Mouse (Mus musculus) kidney, embryonic 14.5 days (tissue): ENCODE measurements around the gene Wipf1. TPM values are rescaled to one million over a fixed set of nuclear protein-coding genes. Genes with fewer than 3 reads are reported as not detected.
"Not testable (repeated sequence)": the region's sequence is repeated elsewhere in the genome, so short reads cannot be mapped to it uniquely, and the experiment has no call there.

Source experiments
- ATAC-seq: fragments of 200-750 bp; cut with Nextera tagmentation; 2 replicates; pipeline ENCODE4 v1.8.0; 2017; ENCODE audit warnings: moderate number of reproducible peaks, mild to moderate bottlenecking, moderate TSS enrichment, moderate library complexity; ENCODE audit not compliant: low FRiP score, low TSS enrichment
- H3K27ac ChIP-seq: fragments of 300-500 bp; sonication (generic); 2 replicates; pipeline ENCODE4 v1.5.1; 2014; ENCODE audit warnings: low read depth, mild to moderate bottlenecking, low read length, moderate library complexity, mixed read lengths
- H3K27me3 ChIP-seq: fragments of 300-500 bp; sonication (generic); 2 replicates; pipeline ENCODE4 v1.6.1; 2014; ENCODE audit warnings: mild to moderate bottlenecking, low read length; ENCODE audit not compliant: control insufficient read depth, insufficient read depth
- H3K36me3 ChIP-seq: fragments of 300-500 bp; sonication (generic); 2 replicates; pipeline ENCODE4 v1.6.1; 2014; ENCODE audit warnings: low read length, mixed read lengths; ENCODE audit not compliant: control insufficient read depth, insufficient read depth
- H3K4me1 ChIP-seq: fragments of 300-500 bp; sonication (generic); 2 replicates; pipeline ENCODE4 v1.6.1; 2014; ENCODE audit warnings: low read length, mixed read lengths; ENCODE audit not compliant: control insufficient read depth, insufficient read depth
- H3K4me2 ChIP-seq: fragments of 300-500 bp; sonication (generic); replicated peaks from 2 replicates; pipeline ENCODE4 v1.6.1; 2014; ENCODE audit warnings: low read depth, mild to moderate bottlenecking, low read length
- H3K4me3 ChIP-seq: fragments of 300-500 bp; sonication (generic); 2 replicates; pipeline ENCODE4 v1.5.1; 2014; ENCODE audit warnings: mild to moderate bottlenecking, low read length
- H3K9ac ChIP-seq: fragments of 300-500 bp; sonication (generic); 2 replicates; pipeline ENCODE4 v1.6.1; 2014; ENCODE audit warnings: low read depth, mild to moderate bottlenecking, low read length, moderate library complexity
- H3K9me3 ChIP-seq: fragments of 300-500 bp; sonication (generic); 2 replicates; pipeline ENCODE4 v1.6.1; 2016; ENCODE audit warnings: low read length; ENCODE audit not compliant: control insufficient read depth
- WGBS: fragments of 180-500 bp; shearing (Covaris S2); extraction: QIAGEN DNeasy Blood & Tissue Kit; methylation state at CpG from one replicate; pipeline ENCODE4 v1.1.7; 2014; 5-methylcytosine and 5-hydroxymethylcytosine counted together
- polyA plus RNA-seq: library from polyadenylated mRNA; unstranded; fragments of >200 nt; fragmentation: Nextera tagmentation; extraction: Ambion mirVana; gene quantifications from 2 replicates; pipeline ENCODE4 v1.2.1, GENCODE M21; 2014

Wipf1 gene
- polyA plus RNA-seq, 1 experiment from 2014 or later: 12.9 TPM

- not testable (repeated sequence) for ATAC-seq, H3K27ac ChIP-seq, H3K36me3 ChIP-seq, H3K9ac ChIP-seq, H3K4me3 ChIP-seq, H3K4me2 ChIP-seq, H3K9me3 ChIP-seq, H3K27me3 ChIP-seq
- peaks cover 11% of the 10 kb centered on the region for H3K4me1 ChIP-seq
- WGBS: 90% methylated on average over 4 of the region's 4 CpGs
Measured at GRCm38 (mm10) chr2:73506337-73506736, 23.2 kb downstream of the Wipf1 start.

DNA sequence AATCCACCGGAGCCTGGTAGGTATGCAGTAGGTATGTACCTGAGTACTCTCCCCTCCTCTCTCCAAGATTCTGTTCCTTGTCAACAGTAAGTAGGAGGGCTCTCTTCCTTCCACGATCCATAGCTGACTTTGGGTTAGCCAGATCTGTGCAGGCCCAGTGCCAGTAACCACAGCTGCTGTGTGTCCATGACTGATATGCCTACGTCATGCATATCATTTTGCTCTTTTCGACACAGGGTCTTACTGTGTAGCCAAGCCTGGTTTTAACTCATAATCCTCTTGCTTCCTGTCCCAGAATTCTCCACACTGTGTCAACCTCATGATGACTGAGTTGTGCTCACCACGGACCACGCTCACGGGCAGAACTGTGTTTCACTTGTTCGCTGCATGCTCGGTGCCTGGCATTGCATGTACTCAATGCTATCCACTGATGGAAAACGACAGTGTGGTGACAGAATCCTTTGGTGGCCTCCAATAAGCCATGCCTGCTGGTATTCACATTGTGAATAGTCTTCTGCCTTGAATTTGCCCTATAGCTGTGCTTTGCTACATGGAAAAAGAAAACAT is 26.6 kb downstream of the Wipf1 start:
- no peak for ATAC-seq
- H3K9me3 ChIP-seq: no peaks in the 10 kb centered on the region
- 89% methylated on average over 10 of the region's 10 CpGs for WGBS

DNA sequence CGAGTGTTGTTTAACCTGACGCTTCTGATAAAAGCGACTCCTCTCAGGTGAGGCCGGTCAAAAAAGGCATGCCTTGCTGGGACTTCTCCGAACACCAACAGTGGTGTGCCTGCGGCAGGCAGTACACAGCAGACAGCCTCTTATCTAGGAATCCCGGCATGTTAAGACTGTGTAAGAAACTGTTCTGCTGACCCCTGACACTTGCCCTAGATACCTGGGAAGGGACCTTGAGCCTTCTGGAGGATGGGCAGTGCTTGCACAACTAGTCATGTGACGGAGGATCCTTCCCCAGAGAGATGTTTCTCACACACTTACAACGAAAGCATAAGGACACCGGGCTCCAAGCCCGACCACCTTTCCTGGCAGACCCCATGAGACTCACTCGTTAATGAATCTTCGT is 28.7 kb downstream of the Wipf1 start:
- no peak for ATAC-seq
- no peak overlapping the region for H3K9ac ChIP-seq
- H3K4me2 ChIP-seq: no peak overlapping the region
- no peak overlapping the region for H3K4me3 ChIP-seq
- H3K27ac ChIP-seq: no peak overlapping the region
- H3K27me3 ChIP-seq: no peaks in the 10 kb centered on the region
- H3K36me3 ChIP-seq: no peaks in the 10 kb centered on the region; the same call in 1 of the 2 replicates
- H3K9me3 ChIP-seq: no peaks in the 10 kb centered on the region
- peaks cover 4% of the 10 kb centered on the region; the same call in 1 of the 2 replicates for H3K4me1 ChIP-seq
- WGBS: 86% methylated on average over 13 of the region's 13 CpGs

More for the DNA sequence above, 26.6 kb downstream of the Wipf1 start:
- H3K4me1 ChIP-seq: no peaks in the 10 kb centered on the region
- no peak overlapping the region for H3K9ac ChIP-seq
- no peaks in the 10 kb centered on the region; the same call in 1 of the 2 replicates for H3K36me3 ChIP-seq
- no peak overlapping the region for H3K27ac ChIP-seq
- no peaks in the 10 kb centered on the region for H3K27me3 ChIP-seq
- H3K4me3 ChIP-seq: no peak overlapping the region
- H3K4me2 ChIP-seq: no peak overlapping the region

GRCm38 (mm10) chr2:73498322-73498721 is 31.2 kb downstream of the Wipf1 start:
- no peak for ATAC-seq
- Histone ChIP-seq H3K9ac (no peak overlapping the region), H3K4me2 (no peak overlapping the region), H3K36me3 (no peaks in the 10 kb centered on the region; the same call in 1 of the 2 replicates), H3K4me3 (no peak overlapping the region), H3K27me3 (no peaks in the 10 kb centered on the region), H3K9me3 (no peaks in the 10 kb centered on the region), H3K27ac (no peak overlapping the region), H3K4me1 (peaks cover 13% of the 10 kb centered on the region; the same call in 1 of the 2 replicates)

GRCm38 (mm10) chr2:73497572-73497971 is 32.0 kb downstream of the Wipf1 start:
- no peak for ATAC-seq

DNA sequence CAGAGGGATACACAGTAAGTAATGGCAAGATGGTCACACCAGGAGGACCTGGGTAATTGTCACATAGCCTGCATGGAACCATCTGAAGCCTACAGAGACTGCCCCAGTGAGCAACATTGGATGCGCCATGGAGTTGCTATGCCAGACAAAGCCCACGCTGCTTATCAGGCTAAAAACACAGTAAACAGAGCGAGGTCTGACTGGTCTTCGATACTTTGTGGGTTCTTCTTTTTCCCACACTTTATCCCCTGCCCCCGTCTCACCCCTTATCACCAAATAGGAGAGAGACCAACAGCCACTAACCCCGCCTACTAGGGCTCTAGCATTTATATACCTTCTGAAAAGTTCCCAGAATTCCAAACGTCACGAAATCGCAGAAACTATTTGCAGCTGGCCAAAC is 32.6 kb downstream of the Wipf1 start:
- H3K27me3 ChIP-seq: no peaks in the 10 kb centered on the region
- H3K27ac ChIP-seq: no peak overlapping the region
- 89% methylated on average over 9 of the region's 9 CpGs for WGBS
- peaks cover 13% of the 10 kb centered on the region; the same call in 1 of the 2 replicates for H3K4me1 ChIP-seq
- no peaks in the 10 kb centered on the region; the same call in 1 of the 2 replicates for H3K36me3 ChIP-seq
- no peak overlapping the region for H3K9ac ChIP-seq
- no peak for ATAC-seq
- no peak overlapping the region for H3K4me2 ChIP-seq
- H3K9me3 ChIP-seq: no peaks in the 10 kb centered on the region
- H3K4me3 ChIP-seq: no peak overlapping the region

More at GRCm38 (mm10) chr2:73497572-73497971, 32.0 kb downstream of the Wipf1 start:
- Histone ChIP-seq H3K4me1 (peaks cover 13% of the 10 kb centered on the region; the same call in 1 of the 2 replicates), H3K9ac (no peak overlapping the region), H3K36me3 (no peaks in the 10 kb centered on the region; the same call in 1 of the 2 replicates), H3K27me3 (no peaks in the 10 kb centered on the region), H3K9me3 (no peaks in the 10 kb centered on the region), H3K27ac (no peak overlapping the region), H3K4me3 (no peak overlapping the region), H3K4me2 (no peak overlapping the region)
- 61% methylated on average over 3 of the region's 3 CpGs for WGBS

DNA sequence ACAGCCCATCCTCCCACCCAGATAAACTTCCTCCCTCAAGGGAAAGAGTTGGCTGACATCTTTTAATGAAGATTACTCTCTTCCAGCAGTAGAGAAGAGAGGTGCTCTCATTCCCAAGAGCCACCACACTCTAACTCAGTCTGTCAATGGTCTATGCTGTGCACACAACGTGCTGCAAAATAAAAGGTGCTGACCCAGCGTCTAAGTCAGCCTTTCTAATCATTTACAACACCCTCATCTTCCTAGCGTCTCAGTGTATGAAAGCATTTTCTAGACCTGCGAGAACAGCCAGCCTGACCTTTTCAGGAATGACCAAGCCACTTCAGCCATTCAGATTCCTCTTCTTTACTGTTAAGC is 33.2 kb downstream of the Wipf1 start:
- Histone ChIP-seq H3K36me3 (no peaks in the 10 kb centered on the region; the same call in 1 of the 2 replicates), H3K4me3 (no peak overlapping the region), H3K27me3 (no peaks in the 10 kb centered on the region), H3K9me3 (no peaks in the 10 kb centered on the region), H3K27ac (peak overlapping the region; percentile 37; the same call in 1 of the 2 replicates), H3K9ac (no peak overlapping the region), H3K4me1 (peaks cover 13% of the 10 kb centered on the region; the same call in 1 of the 2 replicates), H3K4me2 (0 out of 2 replicates have a peak overlapping the region, but pooled peaks have one; percentile 2)
- WGBS: 50% methylated on average over 4 of the region's 4 CpGs
- ATAC-seq: no peak

- Histone ChIP-seq H3K4me2 (0 out of 2 replicates have a peak overlapping the region, but pooled peaks have one; percentile 2), H3K4me3 (no peak overlapping the region), H3K27ac (peak overlapping the region; percentile 63), H3K9ac (peak overlapping the region; percentile 9; the same call in 1 of the 2 replicates), H3K9me3 (no peaks in the 10 kb centered on the region), H3K4me1 (peaks cover 13% of the 10 kb centered on the region; the same call in 1 of the 2 replicates), H3K27me3 (no peaks in the 10 kb centered on the region), H3K36me3 (no peaks in the 10 kb centered on the region; the same call in 1 of the 2 replicates)
- 18% methylated on average over 16 of the region's 16 CpGs for WGBS
- peak; percentile 71 for ATAC-seq
Measured at GRCm38 (mm10) chr2:73495617-73496328, 33.8 kb downstream of the Wipf1 start.

- Histone ChIP-seq H3K27me3 (no peaks in the 10 kb centered on the region), H3K36me3 (no peaks in the 10 kb centered on the region), H3K27ac (no peak overlapping the region), H3K4me2 (no peak overlapping the region), H3K4me1 (peaks cover 13% of the 10 kb centered on the region; the same call in 1 of the 2 replicates), H3K4me3 (no peak overlapping the region), H3K9me3 (no peaks in the 10 kb centered on the region), H3K9ac (no peak overlapping the region)
- no peak for ATAC-seq
- 72% methylated on average over 3 of the region's 3 CpGs for WGBS
Measured at GRCm38 (mm10) chr2:73493517-73493916, 36.0 kb downstream of the Wipf1 start.
